Mouse (Mus musculus): ENCODE data around the gene Desi1. TPM values are rescaled to one million over a fixed set of nuclear protein-coding genes. Genes with fewer than 3 reads are reported as not detected.

Gene Desi1
- total and polyA plus RNA-seq, 3 experiments: 10.0 to 47.3 (median 10.9) TPM

DNA sequence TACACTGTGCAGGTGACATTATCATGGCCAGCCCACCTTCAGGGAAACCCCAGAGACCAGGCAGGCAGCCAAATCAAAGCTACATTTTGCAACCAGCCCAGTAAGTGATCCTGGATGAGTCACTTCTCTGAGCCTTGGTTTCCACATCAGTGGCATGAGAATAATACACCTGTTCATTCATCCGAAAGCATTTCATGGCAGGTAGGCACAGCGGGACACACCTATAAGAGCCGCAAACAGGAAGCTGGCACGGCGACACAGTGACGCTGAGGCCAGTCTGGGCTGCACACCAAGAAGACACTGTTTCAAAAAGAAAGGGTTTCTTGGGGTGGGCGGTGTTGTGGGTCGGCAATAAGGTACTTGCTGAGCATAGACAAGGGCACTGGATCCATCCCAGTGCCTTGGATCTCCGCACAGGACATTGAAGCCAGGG, 79.5 kb downstream of the Desi1 start:
- no peak for DNase-seq (ENCODE audit: extremely low read depth)
- no peak overlapping the region for H3K9ac ChIP-seq (ENCODE audit: insufficient read depth, low read depth)
- H3K4me1 ChIP-seq (ENCODE audit: control insufficient read depth in 1 of 2, insufficient read depth in 2 of 2): peaks cover under 1 to 23% of the 10 kb centered on the region in 2 experiments
- H3K27me3 ChIP-seq (replicated peaks): no peaks in the 10 kb centered on the region
- no peak overlapping the region for H3K4me2 ChIP-seq (ENCODE audit: insufficient read depth, low read depth, poor library complexity, severe bottlenecking)
- H3K4me3 ChIP-seq (replicated peaks in 1 of 3; ENCODE audit: low read depth in 2 of 3, low read length in 2 of 3, poor library complexity in 1 of 3): no peak overlapping the region
- H3K27ac ChIP-seq (ENCODE audit: insufficient read depth, low read depth): no peak overlapping the region
- dilution Hi-C loops (cut with MboI; ENCODE audit: extremely low pct_ligation_motif_present, extremely low pct_unique_long_range_greater_than_20kb, low sequenced_read_pairs) (no loop called here), in situ Hi-C loops (cut with MboI; ENCODE audit: low pct_ligation_motif_present, low pct_unique_long_range_greater_than_20kb, low sequenced_read_pairs) (loop anchor here (5.0 kb wide), 1 partner anchor 43 kb away; no protein-coding TSS in a partner anchor)
- TF ChIP-seq SMC3 (IDR thresholded peaks at IDR 0.05; ENCODE audit: low read depth, low read length) (no peak), MXI1 (IDR thresholded peaks at IDR 0.05; ENCODE audit: low read depth, low read length) (no peak), POLR2A (IDR thresholded peaks at IDR 0.05; ENCODE audit: low read depth, low read length) (no peak), TBP (conservative IDR thresholded peaks at IDR 0.05; ENCODE audit: low read depth, low read length) (no peak), MEF2A (IDR thresholded peaks at IDR 0.05; ENCODE audit: borderline replicate concordance, low read depth, low read length) (no peak), GABPA (IDR thresholded peaks at IDR 0.05; ENCODE audit: insufficient replicate concordance, low read depth, low read length) (no peak), ZC3H11A (IDR thresholded peaks at IDR 0.05; ENCODE audit: low read depth, low read length) (no peak), USF2 (conservative IDR thresholded peaks at IDR 0.05; ENCODE audit: low read depth, low read length) (no peak), HCFC1 (IDR thresholded peaks at IDR 0.05; ENCODE audit: low read depth, low read length) (no peak), ETS1 (conservative IDR thresholded peaks at IDR 0.05; ENCODE audit: low read depth, low read length) (no peak), USF1 (IDR thresholded peaks at IDR 0.05; ENCODE audit: low read depth, low read length) (no peak)
- H3K9me3 ChIP-seq (replicated peaks; ENCODE audit: low read length): no peaks in the 10 kb centered on the region
- H3K36me3 ChIP-seq (replicated peaks in 1 of 2; ENCODE audit: control insufficient read depth in 1 of 2, insufficient read depth in 1 of 2, low read length in 1 of 2): peaks cover 65 to 95% of the 10 kb centered on the region in 2 experiments
- peaks cover 14% of the 10 kb centered on the region for H3K79me2 ChIP-seq (replicated peaks; ENCODE audit: control insufficient read depth, extremely low read depth, insufficient read depth, poor library complexity, severe bottlenecking)

DNA sequence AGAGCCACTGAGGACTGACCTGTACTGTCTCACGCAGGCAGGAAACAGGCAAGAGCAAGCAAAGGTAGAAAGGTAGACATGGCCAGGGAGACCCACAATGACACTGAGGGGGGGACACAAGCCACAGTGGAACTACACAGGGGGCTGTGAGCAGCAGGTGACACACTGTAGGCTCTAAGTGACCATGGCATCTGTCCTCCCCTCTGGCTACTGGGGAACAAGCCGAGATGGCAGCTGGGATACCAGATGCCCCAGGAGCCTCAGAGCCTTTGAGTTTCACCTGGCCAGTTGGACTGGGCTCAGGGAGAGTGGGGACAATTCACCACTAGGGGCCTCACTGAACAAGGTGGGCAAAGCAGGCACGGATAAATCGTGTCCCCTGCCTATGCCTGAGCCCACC, 81.4 kb downstream of the Desi1 start:
- H3K4me3 ChIP-seq (replicated peaks in 1 of 3; ENCODE audit: low read depth in 2 of 3, low read length in 2 of 3, poor library complexity in 1 of 3): no peak overlapping the region
- no peaks in the 10 kb centered on the region for H3K9me3 ChIP-seq (replicated peaks; ENCODE audit: low read length)
- peaks cover 60 to 83% of the 10 kb centered on the region in 2 experiments for H3K36me3 ChIP-seq (replicated peaks in 1 of 2; ENCODE audit: control insufficient read depth in 1 of 2, insufficient read depth in 1 of 2, low read length in 1 of 2)
- H3K79me2 ChIP-seq (replicated peaks; ENCODE audit: control insufficient read depth, extremely low read depth, insufficient read depth, poor library complexity, severe bottlenecking): no peaks in the 10 kb centered on the region
- no peak for DNase-seq (ENCODE audit: extremely low read depth)
- TF ChIP-seq POLR2AphosphoS2 (IDR thresholded peaks at IDR 0.05; ENCODE audit: low read depth, low read length) (no peak), CHD2 (IDR thresholded peaks at IDR 0.05; ENCODE audit: low read length) (no peak), JUND (conservative IDR thresholded peaks at IDR 0.05; ENCODE audit: low read depth, low read length) (no peak), ZNF384 (IDR thresholded peaks at IDR 0.05; ENCODE audit: low read depth, low read length) (no peak), ELF1 (IDR thresholded peaks at IDR 0.05; ENCODE audit: low read depth, low read length) (no peak), ETS1 (conservative IDR thresholded peaks at IDR 0.05; ENCODE audit: low read depth, low read length) (no peak), ZMIZ1 (IDR thresholded peaks at IDR 0.05; ENCODE audit: low read depth, low read length) (no peak), BHLHE40 (IDR thresholded peaks at IDR 0.05; ENCODE audit: low read depth, low read length) (no peak), MXI1 (IDR thresholded peaks at IDR 0.05; ENCODE audit: low read depth, low read length) (no peak)
- dilution Hi-C loops (cut with MboI; ENCODE audit: extremely low pct_ligation_motif_present, extremely low pct_unique_long_range_greater_than_20kb, low sequenced_read_pairs): no loop called here
- H3K27me3 ChIP-seq (replicated peaks): no peaks in the 10 kb centered on the region
- H3K9ac ChIP-seq (ENCODE audit: insufficient read depth, low read depth): no peak overlapping the region
- peaks cover 13 to 21% of the 10 kb centered on the region in 2 experiments for H3K4me1 ChIP-seq (ENCODE audit: control insufficient read depth in 1 of 2, insufficient read depth in 2 of 2)
- in situ Hi-C loops (cut with MboI; ENCODE audit: low pct_ligation_motif_present, low pct_unique_long_range_greater_than_20kb, low sequenced_read_pairs): loop anchor here (5.0 kb wide), 1 partner anchor 45 kb away; no protein-coding TSS in a partner anchor
- H3K4me2 ChIP-seq (ENCODE audit: insufficient read depth, low read depth, poor library complexity, severe bottlenecking): no peak overlapping the region
- H3K27ac ChIP-seq (ENCODE audit: insufficient read depth, low read depth): no peak overlapping the region

Measured in CH12.LX (cell line).